7 mouse cellular contexts compared by ENCODE assay signal in genomic region chr10:75898846-75899245, GRCm38 (mm10). TPM values are rescaled to one million over a fixed set of nuclear protein-coding genes. Genes with fewer than 3 reads are reported as not detected.
DNase-seq lines count a peak whose midpoint lies in the region; ATAC-seq lines count a peak whose summit lies in the region.

No protein-coding gene starts in this region.

- peaks cover 92% of the 10 kb centered on the region for H3K36me3 ChIP-seq in kidney, embryonic 15.5 days
- H3K36me3 ChIP-seq in midbrain, embryonic 11.5 days (ENCODE audit: control insufficient read depth, insufficient read depth, low read length), result peaks cover 36% of the 10 kb centered on the region

- H3K4me1 ChIP-seq in kidney, embryonic 15.5 days, result peaks cover 5% of the 10 kb centered on the region; the same call in 1 of the 2 replicates
- no peaks in the 10 kb centered on the region for H3K4me1 ChIP-seq in midbrain, embryonic 11.5 days (ENCODE audit: control insufficient read depth, insufficient read depth, low read length)

- WGBS in kidney, embryonic 15.5 days, result 67% methylated on average over 3 of the region's 3 CpGs
- WGBS in midbrain, embryonic 11.5 days, result 83% methylated on average over 3 of the region's 3 CpGs

- 0 out of 2 replicates have a peak overlapping the region, but pooled peaks have one; percentile 0 for H3K27ac ChIP-seq in kidney, embryonic 15.5 days
- H3K27ac ChIP-seq in midbrain, embryonic 11.5 days (ENCODE audit: low read depth, low read length), result no peak overlapping the region

- no peaks in the 10 kb centered on the region for H3K27me3 ChIP-seq in kidney, embryonic 15.5 days
- no peaks in the 10 kb centered on the region for H3K27me3 ChIP-seq in midbrain, embryonic 11.5 days (ENCODE audit: control insufficient read depth, insufficient read depth, low read length)

- peak; percentile 65 for DNase-seq in urinary bladder, postnatal 14 days (ENCODE audit: low spot score)
- no peak for DNase-seq in urinary bladder, adult 2 months (ENCODE audit: low spot score)
- DNase-seq in gastrocnemius, postnatal 14 days, result peak; percentile 75
- DNase-seq in right cerebral cortex, postnatal 4 days, result no peak
- no peak for DNase-seq in midbrain, embryonic 11.5 days (ENCODE audit: low spot score, missing footprints)

- no peaks in the 10 kb centered on the region for H3K9me3 ChIP-seq in kidney, embryonic 15.5 days (replicated peaks)
- no peaks in the 10 kb centered on the region for H3K9me3 ChIP-seq in midbrain, embryonic 11.5 days (ENCODE audit: control insufficient read depth, low read length)

- no peak overlapping the region for H3K9ac ChIP-seq in kidney, embryonic 15.5 days
- no peak overlapping the region for H3K9ac ChIP-seq in midbrain, embryonic 11.5 days (ENCODE audit: low read length)

- intact Hi-C loops in gastrocnemius, postnatal 14 days (cut with DNase I; ENCODE audit: low total_unique reads), result loop anchor here (5.0 kb wide), 1 partner anchor 48 kb away; no protein-coding TSS in a partner anchor

- 0 out of 2 replicates have a peak, but pooled peaks have one; percentile 49 for ATAC-seq in kidney, embryonic 15.5 days (replicated peaks; ENCODE audit: low FRiP score)
- no peak for ATAC-seq in erythroblast, adult 5-6 weeks (replicated peaks; ENCODE audit: low FRiP score, poor library complexity, severe bottlenecking)
- no peak for ATAC-seq in midbrain, embryonic 11.5 days (ENCODE audit: low FRiP score)

- no peak overlapping the region for H3K4me2 ChIP-seq in kidney, embryonic 15.5 days
- no peak overlapping the region for H3K4me2 ChIP-seq in midbrain, embryonic 11.5 days

- H3K4me3 ChIP-seq in kidney, embryonic 15.5 days (replicated peaks), result no peak overlapping the region
- H3K4me3 ChIP-seq in midbrain, embryonic 11.5 days (ENCODE audit: low read depth, low read length), result no peak overlapping the region

RNA-seq across cellular contexts. Expression of gene Derl3, which starts 5.6 kb away (rescaled TPM):
- polyA plus RNA-seq in urinary bladder, adult 2 months (2012; rRNA removed), result 1.0 and 1.2 TPM in 2 replicates
- not detected for total RNA-seq in gastrocnemius, postnatal 14 days (2021)
- 3.3 and 5.0 TPM in 2 replicates for polyA plus RNA-seq in kidney, embryonic 15.5 days (2015; fragmentation: Nextera tagmentation; extraction: Ambion mirVana)
- 1.7 TPM in 1 of 2 replicates, not detected in the other for total RNA-seq in erythroblast, adult 5-6 weeks (2015; ENCODE audit: low replicate concordance)
- not detected in 2 replicates for total RNA-seq in erythroblast, adult 5-6 weeks (2017; ENCODE audit: low replicate concordance)
- 0.62 and 1.6 TPM in 2 replicates for polyA plus RNA-seq in midbrain, embryonic 11.5 days (2014; fragmentation: Nextera tagmentation; extraction: Ambion mirVana)

RNA-seq across cellular contexts. Expression of gene Smarcb1, which starts 22.6 kb away (rescaled TPM):
- 41.7 and 46.8 TPM in 2 replicates for polyA plus RNA-seq in urinary bladder, adult 2 months (2012; rRNA removed)
- total RNA-seq in gastrocnemius, postnatal 14 days (2021), result 10 to 100 TPM; 17.7 to 28.0 TPM
- polyA plus RNA-seq in kidney, embryonic 15.5 days (2015; fragmentation: Nextera tagmentation; extraction: Ambion mirVana), result 219 and 239 TPM in 2 replicates
- total RNA-seq in erythroblast, adult 5-6 weeks (2015; ENCODE audit: low replicate concordance), result 9.4 and 16.9 TPM in 2 replicates
- 15.7 and 16.7 TPM in 2 replicates for total RNA-seq in erythroblast, adult 5-6 weeks (2017; ENCODE audit: low replicate concordance)
- polyA plus RNA-seq in midbrain, embryonic 11.5 days (2014; fragmentation: Nextera tagmentation; extraction: Ambion mirVana), result 268 and 274 TPM in 2 replicates

RNA-seq across cellular contexts. Expression of gene Chchd10, which starts 34.1 kb away (rescaled TPM):
- 140 and 179 TPM in 2 replicates for polyA plus RNA-seq in urinary bladder, adult 2 months (2012; rRNA removed)
- total RNA-seq in gastrocnemius, postnatal 14 days (2021), result 1,000 to 10,000 TPM in 1 of 2 experiments, 100 to 1,000 TPM in 1; 861 to 1,001 TPM
- polyA plus RNA-seq in kidney, embryonic 15.5 days (2015; fragmentation: Nextera tagmentation; extraction: Ambion mirVana), result 140 and 148 TPM in 2 replicates
- total RNA-seq in erythroblast, adult 5-6 weeks (2015; ENCODE audit: low replicate concordance), result 33.2 and 46.5 TPM in 2 replicates
- 27.2 and 33.2 TPM in 2 replicates for total RNA-seq in erythroblast, adult 5-6 weeks (2017; ENCODE audit: low replicate concordance)
- 5.5 and 6.4 TPM in 2 replicates for polyA plus RNA-seq in midbrain, embryonic 11.5 days (2014; fragmentation: Nextera tagmentation; extraction: Ambion mirVana)

RNA-seq across cellular contexts. Expression of gene Mmp11, which starts 37.5 kb away (rescaled TPM):
- 18.8 and 20.1 TPM in 2 replicates for polyA plus RNA-seq in urinary bladder, adult 2 months (2012; rRNA removed)
- 1 to 10 TPM; 3.5 to 4.8 TPM for total RNA-seq in gastrocnemius, postnatal 14 days (2021)
- polyA plus RNA-seq in kidney, embryonic 15.5 days (2015; fragmentation: Nextera tagmentation; extraction: Ambion mirVana), result 48.2 and 57.3 TPM in 2 replicates
- not detected in 2 replicates for total RNA-seq in erythroblast, adult 5-6 weeks (2015; ENCODE audit: low replicate concordance)
- 1.1 TPM in 1 of 2 replicates, not detected in the other for total RNA-seq in erythroblast, adult 5-6 weeks (2017; ENCODE audit: low replicate concordance)
- polyA plus RNA-seq in midbrain, embryonic 11.5 days (2014; fragmentation: Nextera tagmentation; extraction: Ambion mirVana), result 33.6 and 34.6 TPM in 2 replicates

RNA-seq across cellular contexts. Expression of gene Mif, which starts 38.8 kb away (rescaled TPM):
- 542 and 602 TPM in 2 replicates for polyA plus RNA-seq in urinary bladder, adult 2 months (2012; rRNA removed)
- 100 to 1,000 TPM; 155 to 170 TPM for total RNA-seq in gastrocnemius, postnatal 14 days (2021)
- 2,032 and 2,056 TPM in 2 replicates for polyA plus RNA-seq in kidney, embryonic 15.5 days (2015; fragmentation: Nextera tagmentation; extraction: Ambion mirVana)
- total RNA-seq in erythroblast, adult 5-6 weeks (2015; ENCODE audit: low replicate concordance), result 47.2 and 79.7 TPM in 2 replicates
- total RNA-seq in erythroblast, adult 5-6 weeks (2017; ENCODE audit: low replicate concordance), result 48.1 and 65.8 TPM in 2 replicates
- polyA plus RNA-seq in midbrain, embryonic 11.5 days (2014; fragmentation: Nextera tagmentation; extraction: Ambion mirVana), result 1,631 and 1,834 TPM in 2 replicates

Comparison
In these comparisons a context has a peak if more than half of its experiments do, and no peak if none do; other contexts are left out.
1. DNase-seq: peak in urinary bladder, postnatal 14 days (single experiment) and gastrocnemius, postnatal 14 days (single experiment); none in urinary bladder, adult 2 months (single experiment), right cerebral cortex, postnatal 4 days (single experiment) and midbrain, embryonic 11.5 days (single experiment).
2. RNA of gene Chchd10, which starts 34.1 kb away (polyA plus RNA-seq): 140 to 148 TPM in kidney, embryonic 15.5 days and 140 to 179 TPM in urinary bladder, adult 2 months; 5.5 to 6.4 TPM in midbrain, embryonic 11.5 days; every median in the first group is over 10 times any median in the second.